Mouse (Mus musculus) erythroblast, embryonic 14.5 days (primary cell): ENCODE results near the gene Gprc5c. TPM values are rescaled to one million over a fixed set of nuclear protein-coding genes. Genes with fewer than 3 reads are reported as not detected.

ENCODE experiments used
- H3K27me3 ChIP-seq: 2 replicates; pipeline ENCODE4 v1.6.1; 2012; ENCODE audit warnings: inconsistent platforms; ENCODE audit not compliant: control insufficient read depth
- H3K36me3 ChIP-seq: 2 replicates; pipeline ENCODE4 v1.6.1; 2012; ENCODE audit warnings: mild to moderate bottlenecking, inconsistent platforms; ENCODE audit not compliant: control insufficient read depth
- H3K4me1 ChIP-seq: 2 replicates; pipeline ENCODE4 v1.6.1; 2012; ENCODE audit warnings: inconsistent platforms; ENCODE audit not compliant: control insufficient read depth
- H3K4me3 ChIP-seq: replicated peaks from 2 replicates; pipeline ENCODE3; 2012; ENCODE audit warnings: moderate library complexity, mild to moderate bottlenecking, inconsistent platforms
- H3K9me3 ChIP-seq: 2 replicates; pipeline ENCODE4 v1.6.1; 2012; ENCODE audit warnings: low read length, inconsistent platforms, mixed read lengths; ENCODE audit not compliant: control insufficient read depth
- GATA1 ChIP-seq: IDR thresholded peaks from 2 replicates; pipeline ENCODE4 v1.6.1; 2012; ENCODE audit warnings: low read length, inconsistent platforms, mixed read lengths
- TAL1 ChIP-seq: IDR thresholded peaks from 3 replicates; pipeline ENCODE4 v1.6.1; 2012; ENCODE audit warnings: low read length, inconsistent platforms, mixed read lengths
- polyA plus RNA-seq: library from polyadenylated mRNA; stranded (reverse); fragments of >175 nt; gene quantifications from 2 replicates; pipeline ENCODE4 v1.2.3, GENCODE M21; 2012

Gene Gprc5c
- polyA plus RNA-seq, 1 experiment, result 0.06 TPM

GRCm38 (mm10) chr11:114850066-114850451 lies 893 bp upstream of the Gprc5c start:
- H3K4me1 ChIP-seq, result peaks cover 3% of the 10 kb centered on the region
- no peak overlapping the region for H3K4me3 ChIP-seq
- H3K36me3 ChIP-seq, result no peaks in the 10 kb centered on the region
- TF ChIP-seq GATA1, result no peak
- TF ChIP-seq TAL1, result no peak
- no peaks in the 10 kb centered on the region for H3K9me3 ChIP-seq
- H3K27me3 ChIP-seq, result peaks cover 65% of the 10 kb centered on the region

- no peak for TF ChIP-seq GATA1
- TF ChIP-seq TAL1, result no peak
- Histone ChIP-seq H3K4me3 (peak overlapping the region; percentile 58), H3K9me3 (no peaks in the 10 kb centered on the region), H3K27me3 (peaks cover 66% of the 10 kb centered on the region), H3K4me1 (peaks cover 3% of the 10 kb centered on the region), H3K36me3 (no peaks in the 10 kb centered on the region)
Observed at GRCm38 (mm10) chr11:114851269-114851607, 286 bp downstream of the Gprc5c start.

- H3K4me1 ChIP-seq, result peaks cover 3% of the 10 kb centered on the region
- peak overlapping the region; percentile 58 for H3K4me3 ChIP-seq
- TF ChIP-seq GATA1 (no peak), TAL1 (no peak)
- no peaks in the 10 kb centered on the region for H3K36me3 ChIP-seq
- no peaks in the 10 kb centered on the region for H3K9me3 ChIP-seq
- peaks cover 66% of the 10 kb centered on the region for H3K27me3 ChIP-seq
Observed at GRCm38 (mm10) chr11:114851608-114852310, 807 bp downstream of the Gprc5c start.

GRCm38 (mm10) chr11:114852311-114853173 lies 1.6 kb downstream of the Gprc5c start:
- H3K4me3 ChIP-seq, result peak overlapping the region; percentile 58
- no peaks in the 10 kb centered on the region for H3K36me3 ChIP-seq
- H3K4me1 ChIP-seq, result peaks cover 3% of the 10 kb centered on the region
- H3K27me3 ChIP-seq, result peaks cover 66% of the 10 kb centered on the region
- TF ChIP-seq GATA1 (no peak), TAL1 (no peak)
- no peaks in the 10 kb centered on the region for H3K9me3 ChIP-seq

- Histone ChIP-seq H3K36me3 (no peaks in the 10 kb centered on the region), H3K4me3 (peak overlapping the region; percentile 58), H3K4me1 (peaks cover 3% of the 10 kb centered on the region), H3K27me3 (peaks cover 66% of the 10 kb centered on the region), H3K9me3 (no peaks in the 10 kb centered on the region)
- TF ChIP-seq TAL1, result no peak
- no peak for TF ChIP-seq GATA1
Observed at GRCm38 (mm10) chr11:114853174-114853838, 2.4 kb downstream of the Gprc5c start.

- peaks cover 55% of the 10 kb centered on the region for H3K27me3 ChIP-seq
- no peak overlapping the region for H3K4me3 ChIP-seq
- peaks cover 2% of the 10 kb centered on the region; the same call in 1 of the 2 replicates for H3K9me3 ChIP-seq
- H3K36me3 ChIP-seq, result no peaks in the 10 kb centered on the region
- no peak for TF ChIP-seq GATA1
- TF ChIP-seq TAL1, result no peak
- peaks cover 3% of the 10 kb centered on the region for H3K4me1 ChIP-seq
Observed at GRCm38 (mm10) chr11:114854581-114854980, 3.6 kb downstream of the Gprc5c start.

- no peak overlapping the region for H3K4me3 ChIP-seq
- H3K27me3 ChIP-seq, result peaks cover 40% of the 10 kb centered on the region
- no peak for TF ChIP-seq GATA1
- no peak for TF ChIP-seq TAL1
- H3K36me3 ChIP-seq, result no peaks in the 10 kb centered on the region
- peaks cover 3% of the 10 kb centered on the region for H3K4me1 ChIP-seq
- H3K9me3 ChIP-seq, result peaks cover 2% of the 10 kb centered on the region; the same call in 1 of the 2 replicates
Observed at GRCm38 (mm10) chr11:114856125-114856524, 5.2 kb downstream of the Gprc5c start.

GRCm38 (mm10) chr11:114858641-114859040 lies 7.7 kb downstream of the Gprc5c start:
- Histone ChIP-seq H3K36me3 (peaks cover 1% of the 10 kb centered on the region; the same call in 1 of the 2 replicates), H3K27me3 (peaks cover 15% of the 10 kb centered on the region), H3K4me1 (no peaks in the 10 kb centered on the region), H3K4me3 (no peak overlapping the region), H3K9me3 (peaks cover 2% of the 10 kb centered on the region; the same call in 1 of the 2 replicates)
- no peak for TF ChIP-seq GATA1

GRCm38 (mm10) chr11:114861057-114861456 lies 10.1 kb downstream of the Gprc5c start:
- TF ChIP-seq GATA1, result no peak
- no peak for TF ChIP-seq TAL1
- peaks cover 7% of the 10 kb centered on the region; the same call in 1 of the 2 replicates for H3K36me3 ChIP-seq
- peaks cover 2% of the 10 kb centered on the region; the same call in 1 of the 2 replicates for H3K9me3 ChIP-seq
- H3K4me3 ChIP-seq, result no peak overlapping the region
- no peaks in the 10 kb centered on the region for H3K27me3 ChIP-seq
- peaks cover 2% of the 10 kb centered on the region; the same call in 1 of the 2 replicates for H3K4me1 ChIP-seq
